Mouse (Mus musculus) v-Abl transformed pro-B cells (cell line): Measurements from ENCODE around the gene Sarnp.

Source experiments
- in situ Hi-C, 2 experiments: fragments of 400-800 bp; cut with MboI; formaldehyde crosslinking; loops; one replicate each; pipeline ENCODE4 v1.15.1; 2025; ENCODE audit not compliant: unreplicated experiment in 2 of 2

The Sarnp gene

DNA sequence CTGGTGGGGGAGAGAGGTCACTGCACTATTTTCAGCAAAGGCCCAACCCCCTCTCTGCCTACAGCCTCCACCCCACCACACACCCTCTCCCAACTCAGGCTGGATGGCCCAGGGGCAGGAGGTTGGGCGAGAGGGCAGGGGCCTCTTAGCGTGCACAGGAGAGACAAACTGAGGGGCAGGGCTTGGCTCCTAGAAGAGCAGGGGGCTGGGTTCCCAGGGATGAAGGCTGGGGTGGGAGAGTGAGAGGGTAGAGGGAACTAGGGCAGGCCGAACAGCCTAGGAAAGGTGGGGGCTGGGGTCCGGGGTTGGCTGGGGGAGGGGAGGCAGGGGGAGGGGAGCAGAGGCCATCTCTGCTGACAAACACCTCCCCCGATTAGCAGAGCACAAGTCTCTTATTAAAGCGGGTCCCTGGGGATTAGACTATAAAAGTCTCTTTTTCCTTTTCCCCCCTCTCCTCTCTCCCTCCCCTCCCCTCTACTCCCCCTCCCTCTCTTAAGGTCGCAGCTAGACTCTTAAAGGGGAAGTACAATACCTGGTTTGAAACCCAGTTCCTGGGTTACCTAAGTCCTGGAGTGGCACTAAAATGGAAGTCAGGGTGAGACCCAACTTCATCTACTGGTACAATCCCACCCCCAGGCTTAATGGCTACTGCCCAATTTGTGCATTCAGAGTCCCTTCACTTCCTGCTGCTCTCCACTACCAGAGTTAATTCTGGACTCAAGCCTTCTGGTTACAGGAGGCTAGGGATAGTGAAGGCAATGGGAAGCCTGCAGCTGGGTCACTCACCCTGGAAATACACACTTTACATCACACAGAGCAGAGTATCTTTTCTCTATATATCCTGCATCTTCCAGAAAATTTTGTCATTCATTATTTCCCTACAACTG, 72.1 kb downstream of the Sarnp start:
- in situ Hi-C loops = loop anchor here in 1 of 2 experiments (25.0 kb wide), 1 partner anchor 552 kb away; the partner anchor contains the start of gene Cs

DNA sequence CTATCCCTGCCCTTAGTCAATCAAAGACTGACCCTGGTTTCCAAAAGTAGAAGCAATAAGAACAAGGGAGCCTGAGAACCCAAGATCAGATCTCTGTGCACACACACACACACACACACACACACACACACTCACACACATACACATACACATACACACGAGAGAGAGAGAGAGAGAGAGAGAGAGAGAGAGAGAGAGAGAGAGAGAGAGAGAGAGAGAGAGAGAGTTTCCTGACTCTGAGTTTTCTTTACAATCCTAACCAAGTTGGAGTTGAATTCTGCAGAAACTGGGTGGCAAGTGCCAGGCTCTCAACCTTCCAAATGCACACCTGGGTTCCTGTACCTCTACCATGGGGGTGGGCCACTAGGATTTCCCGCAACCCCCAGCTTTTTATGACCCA, 72.7 kb downstream of the Sarnp start:
- in situ Hi-C loops = loop anchor here (10.0 to 25.0 kb wide), 3 partner anchors 275 to 553 kb away; partner anchors contain the start of gene Cs (in 1 of the 2)

DNA sequence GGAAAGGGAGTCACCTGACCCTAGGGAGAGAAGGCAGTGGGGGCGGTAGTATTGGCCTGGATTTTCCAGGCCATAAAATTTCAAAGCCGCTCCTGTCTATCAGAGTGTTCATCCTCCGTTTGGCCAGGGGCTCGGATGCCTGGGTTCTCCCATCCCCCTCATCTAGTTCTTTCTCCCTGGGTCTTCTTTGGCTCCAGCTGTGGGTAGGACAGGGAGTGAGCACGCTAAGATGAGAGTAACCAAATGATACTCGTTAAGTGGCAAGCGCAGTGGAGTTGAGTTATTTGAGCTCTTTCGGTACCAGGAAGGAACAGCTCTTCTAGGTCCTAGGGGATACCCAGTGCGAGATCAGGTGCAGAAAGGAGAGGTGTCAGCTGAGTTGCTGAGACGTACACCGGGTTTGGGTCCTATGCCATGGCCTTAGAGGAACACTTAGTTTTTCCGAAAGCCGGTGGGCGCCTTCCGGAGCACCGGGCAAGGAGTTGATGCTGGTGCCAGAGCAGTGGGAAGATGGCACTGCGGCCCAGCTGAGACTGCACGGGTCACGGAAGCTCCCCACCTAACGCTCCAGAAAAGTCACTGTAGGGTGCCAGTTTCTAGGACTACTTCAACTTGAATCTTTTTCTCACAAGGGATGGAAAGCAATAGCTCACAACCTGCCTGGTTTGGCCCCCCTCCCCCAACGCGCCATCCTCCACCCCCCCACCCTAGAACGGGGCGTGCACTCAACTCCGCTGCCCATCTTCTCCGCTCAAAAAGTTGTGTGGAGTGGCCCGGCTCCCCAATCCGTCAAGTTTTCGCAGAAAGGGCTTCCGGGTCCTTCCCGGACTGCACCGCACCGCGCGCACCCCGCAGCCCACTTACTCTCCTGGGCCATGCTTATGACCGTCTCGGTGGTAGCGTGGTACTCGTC, 73.5 kb downstream of the Sarnp start:
- in situ Hi-C loops = loop anchor here (10.0 to 25.0 kb wide), 3 partner anchors 276 to 553 kb away; partner anchors contain the start of gene Cs (in 1 of the 2)

DNA sequence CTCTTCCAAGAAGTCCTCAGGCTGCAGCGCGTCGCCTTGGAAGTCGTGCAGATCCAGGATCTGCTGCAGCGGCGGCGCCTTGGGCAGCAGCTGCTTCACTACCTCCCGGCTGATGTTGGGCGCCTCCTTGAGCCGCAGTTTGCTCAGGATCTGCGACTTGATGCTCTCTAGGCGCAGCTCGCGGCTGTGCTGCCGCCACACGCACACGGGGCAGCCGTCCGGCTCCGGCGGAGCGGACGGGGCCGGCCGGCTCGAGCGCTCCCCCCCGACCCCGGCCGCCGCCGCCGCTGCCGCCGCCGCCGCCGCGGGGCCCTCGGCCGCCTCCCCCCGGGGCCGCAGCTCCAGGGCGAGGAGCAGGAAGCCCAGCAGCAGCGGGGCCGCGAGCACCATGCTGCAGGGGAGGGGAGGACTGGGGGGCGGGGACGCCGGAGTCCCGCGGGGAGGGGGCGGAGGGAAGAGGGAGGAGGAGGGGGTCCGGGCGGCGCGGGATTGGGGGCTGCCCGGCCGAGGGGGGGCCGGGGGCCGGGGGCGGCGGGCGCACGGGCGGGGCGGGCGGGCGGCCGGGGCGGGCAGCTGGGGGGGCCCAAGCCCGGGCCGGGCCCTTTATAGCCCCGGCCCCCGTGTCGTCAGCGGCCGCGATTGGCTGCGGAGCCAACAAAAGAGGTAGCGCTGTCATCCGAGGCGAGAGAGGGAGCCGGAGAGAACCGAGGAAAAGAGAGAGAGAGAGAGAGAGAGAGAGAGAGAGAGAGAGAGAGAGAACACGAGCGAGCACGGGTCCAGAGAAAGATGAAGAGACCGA, 74.4 kb downstream of the Sarnp start, which contains the start of gene Gdf11:
Gene Gdf11 (minus strand): TSS at position 423 of the 799 bp plus-strand sequence.
- in situ Hi-C loops = loop anchor here (10.0 to 25.0 kb wide), 3 partner anchors 277 to 554 kb away; partner anchors contain the start of gene Cs (in 1 of the 2)

DNA sequence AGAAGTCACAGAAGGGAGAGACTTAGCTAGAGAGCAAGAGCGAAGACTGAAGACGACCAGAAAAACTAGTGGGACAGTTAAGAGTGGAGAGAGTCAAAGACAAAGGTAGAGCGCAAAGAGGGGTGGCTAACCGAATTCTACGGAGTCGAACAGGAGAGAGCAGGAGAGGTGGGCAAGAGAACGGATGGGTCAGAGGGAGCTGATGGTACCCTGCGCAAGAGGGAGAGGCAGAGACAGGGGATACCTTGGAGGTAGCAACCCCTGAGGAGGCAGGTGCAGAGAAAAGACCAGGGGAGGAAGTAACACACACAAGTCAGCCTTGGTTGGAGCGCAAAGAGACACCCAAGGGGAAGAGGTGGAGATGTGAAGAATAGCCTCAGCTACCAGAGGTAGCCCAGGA, 75.1 kb downstream of the Sarnp start:
- in situ Hi-C loops = loop anchor here (10.0 to 25.0 kb wide), 3 partner anchors 277 to 555 kb away; partner anchors contain the start of gene Cs (in 1 of the 2)

DNA sequence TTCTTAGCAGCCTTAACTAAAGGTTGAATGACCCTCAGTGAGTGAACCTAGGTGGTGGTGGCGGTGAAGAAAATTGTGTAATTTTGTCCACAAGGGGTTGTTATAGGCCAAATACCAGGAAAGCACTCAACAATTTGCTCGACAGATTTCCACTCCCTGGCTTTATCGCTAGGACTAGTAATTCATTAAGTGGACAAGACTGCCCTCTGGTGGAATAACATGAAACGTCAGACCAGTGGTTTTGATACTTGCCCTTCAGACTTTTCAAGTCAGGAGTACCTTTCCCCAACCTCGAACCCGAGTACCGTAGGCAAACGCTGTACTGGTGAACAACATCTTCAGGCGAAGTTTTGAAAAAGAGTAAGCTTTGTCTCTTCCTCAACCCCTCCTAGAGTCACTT, 78.3 kb downstream of the Sarnp start:
- in situ Hi-C loops = loop anchor here (5.0 to 25.0 kb wide), 6 partner anchors 48 to 558 kb away; partner anchors contain the start of gene Cs (in 1 of the 2)

DNA sequence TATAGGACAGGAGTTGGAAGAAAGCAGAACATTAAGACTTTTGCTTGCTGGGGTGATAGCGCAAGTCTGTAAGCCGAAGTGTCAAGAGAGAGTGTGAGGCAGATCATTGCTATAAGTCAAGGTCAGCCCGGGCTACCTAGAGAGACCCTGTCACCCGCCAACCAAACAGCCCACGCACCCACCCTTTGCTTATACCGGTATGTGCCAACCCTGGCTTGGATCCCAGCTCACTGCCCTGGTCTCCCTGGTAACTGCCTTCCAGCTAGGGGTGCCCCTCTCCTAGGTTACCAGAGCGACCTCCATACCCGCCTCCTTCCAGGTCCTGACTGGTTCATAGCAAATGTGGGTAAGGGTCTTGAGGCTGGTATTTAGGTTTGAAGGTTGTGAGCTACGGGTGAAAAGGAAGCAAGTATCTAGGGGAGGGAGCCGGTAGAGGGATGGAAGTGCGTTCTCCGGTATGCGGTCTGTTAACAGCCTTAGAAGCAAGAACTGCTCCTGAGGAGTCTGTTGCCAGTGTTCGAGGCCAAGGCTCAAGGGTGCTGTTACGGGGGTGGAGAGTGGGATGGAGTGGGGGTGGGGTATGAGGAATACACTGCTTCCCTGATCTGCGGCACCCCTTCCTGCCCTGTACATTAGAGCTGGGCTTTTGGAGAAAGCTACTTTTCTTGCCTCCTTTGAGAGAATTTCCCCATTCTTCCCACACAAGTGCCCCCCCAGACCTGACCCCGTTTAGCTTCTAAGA, 79.0 kb downstream of the Sarnp start:
- in situ Hi-C loops = loop anchor here (5.0 to 25.0 kb wide), 6 partner anchors 49 to 559 kb away; partner anchors contain the start of gene Cs (in 1 of the 2)

DNA sequence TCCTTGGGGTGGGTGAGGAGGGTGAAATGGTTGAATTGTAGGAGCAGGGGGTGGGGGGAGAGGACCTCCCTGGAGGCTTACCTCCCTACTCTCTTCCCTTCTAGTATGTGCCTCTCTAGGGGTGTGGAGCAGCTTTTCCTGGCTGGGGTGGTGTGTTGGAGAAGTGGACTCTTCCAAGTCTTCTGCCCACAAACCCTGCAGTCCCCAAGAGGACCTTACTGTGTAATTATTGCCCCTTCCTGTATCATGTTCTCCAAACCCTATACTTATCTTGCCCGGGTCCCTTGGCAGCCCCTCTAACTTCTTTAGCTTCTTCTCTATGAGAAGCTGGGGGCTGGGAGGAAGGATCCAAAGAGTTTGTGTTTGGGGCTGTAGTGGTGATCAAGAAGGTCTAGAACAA, 79.7 kb downstream of the Sarnp start:
- in situ Hi-C loops = loop anchor here (5.0 to 25.0 kb wide), 6 partner anchors 50 to 560 kb away; partner anchors contain the start of gene Cs (in 1 of the 2)

DNA sequence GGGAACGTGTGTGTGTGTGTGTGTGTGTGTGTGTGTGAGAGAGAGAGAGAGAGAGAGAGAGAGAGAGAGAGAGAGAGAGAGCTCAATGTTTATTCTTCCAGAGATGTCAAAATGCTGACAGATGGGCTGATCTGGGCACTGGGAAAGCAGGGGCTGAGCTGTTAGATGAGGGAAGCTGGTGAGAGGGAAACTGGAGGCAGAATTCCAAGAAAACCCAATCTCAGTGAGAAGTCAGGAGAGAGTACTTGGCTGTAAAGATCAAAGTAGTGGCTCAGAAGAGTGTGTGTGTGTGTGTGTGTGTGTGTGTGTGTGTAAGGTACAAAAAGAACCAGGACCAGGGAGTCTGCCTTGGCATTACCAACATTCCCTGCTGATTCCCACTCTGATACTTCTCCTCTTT, 80.4 kb downstream of the Sarnp start:
- in situ Hi-C loops = loop anchor here (5.0 to 25.0 kb wide), 6 partner anchors 50 to 560 kb away; partner anchors contain the start of gene Cs (in 1 of the 2)

DNA sequence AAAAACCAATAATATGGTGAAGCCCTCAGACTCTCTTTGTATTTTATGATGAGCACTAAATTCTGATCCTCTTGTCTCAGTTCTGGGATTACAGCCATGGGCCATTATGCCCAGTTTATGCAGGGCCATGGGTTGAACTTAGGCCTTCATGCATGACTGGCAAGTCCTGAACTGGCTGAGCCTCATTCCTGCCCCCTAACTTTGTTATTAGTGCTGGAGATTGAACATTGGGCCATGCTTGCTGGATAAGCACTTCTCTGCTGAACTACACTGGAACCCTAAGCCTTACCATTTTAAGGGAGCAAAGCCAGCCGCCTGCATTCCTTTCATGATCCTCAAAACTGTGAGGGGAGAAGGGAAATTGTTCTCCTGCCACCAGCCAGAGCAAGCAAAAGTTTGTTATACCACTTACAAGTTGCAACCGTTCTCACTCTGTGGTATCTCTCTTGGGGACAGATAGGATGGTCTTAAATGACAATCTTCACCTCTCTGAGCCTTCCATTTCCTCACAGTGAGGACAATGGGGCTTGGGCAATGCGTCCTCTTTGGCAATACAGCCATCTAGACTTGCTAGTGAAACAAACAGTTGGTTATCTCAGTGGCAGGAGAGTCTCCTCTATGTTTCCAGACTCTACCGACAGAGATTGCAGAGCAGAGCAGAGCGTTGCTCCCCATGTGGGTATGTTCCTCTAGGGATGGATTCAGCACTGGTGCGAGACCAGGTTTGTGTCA, 82.8 kb downstream of the Sarnp start:
- in situ Hi-C loops = loop anchor here (5.0 to 25.0 kb wide), 6 partner anchors 53 to 563 kb away; partner anchors contain the start of gene Cs (in 1 of the 2)

DNA sequence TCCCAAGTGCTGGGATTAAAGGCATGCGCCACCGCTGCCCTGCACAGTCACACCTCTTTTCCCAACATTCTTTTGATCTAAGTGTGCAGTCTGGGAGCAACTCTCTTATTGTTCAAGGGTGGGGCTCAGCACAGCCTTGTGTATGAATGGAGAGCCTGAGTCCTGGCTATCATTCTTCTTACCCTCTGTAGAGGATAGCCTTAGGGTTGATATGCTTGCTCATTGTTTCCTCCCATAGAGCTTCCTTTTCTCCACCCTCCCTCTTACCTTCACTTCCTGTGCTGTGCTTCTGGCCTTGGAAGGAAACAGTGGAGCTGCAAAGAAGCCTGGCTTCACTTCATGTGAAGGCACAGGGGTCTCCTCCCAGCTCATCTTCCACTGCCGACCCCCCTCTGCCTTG, 83.6 kb downstream of the Sarnp start, which contains the start of gene Cd63:
Gene Cd63 (plus strand): TSS at position 292 of the 400 bp plus-strand sequence.
- in situ Hi-C loops = no loop called here

DNA sequence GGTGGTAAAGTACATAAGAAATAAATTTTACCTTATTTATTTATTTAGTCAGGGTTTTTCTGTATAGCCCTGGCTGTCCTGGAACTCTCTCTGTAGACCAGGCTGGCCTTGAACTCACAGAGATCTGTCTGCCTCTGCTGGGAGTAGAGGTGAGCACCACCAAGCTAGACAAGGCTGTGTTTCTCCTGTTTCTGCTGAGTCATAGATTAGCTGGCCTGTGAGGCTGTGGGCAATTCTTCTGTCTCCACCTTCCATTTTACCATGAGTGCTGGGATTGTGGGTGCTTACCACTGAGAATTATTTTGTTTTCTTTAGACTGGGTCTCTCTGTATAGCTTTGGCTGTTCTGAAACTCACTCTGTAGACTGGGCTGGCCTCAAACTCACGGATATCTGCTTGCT, 84.3 kb downstream of the Sarnp start:
- in situ Hi-C loops = no loop called here

DNA sequence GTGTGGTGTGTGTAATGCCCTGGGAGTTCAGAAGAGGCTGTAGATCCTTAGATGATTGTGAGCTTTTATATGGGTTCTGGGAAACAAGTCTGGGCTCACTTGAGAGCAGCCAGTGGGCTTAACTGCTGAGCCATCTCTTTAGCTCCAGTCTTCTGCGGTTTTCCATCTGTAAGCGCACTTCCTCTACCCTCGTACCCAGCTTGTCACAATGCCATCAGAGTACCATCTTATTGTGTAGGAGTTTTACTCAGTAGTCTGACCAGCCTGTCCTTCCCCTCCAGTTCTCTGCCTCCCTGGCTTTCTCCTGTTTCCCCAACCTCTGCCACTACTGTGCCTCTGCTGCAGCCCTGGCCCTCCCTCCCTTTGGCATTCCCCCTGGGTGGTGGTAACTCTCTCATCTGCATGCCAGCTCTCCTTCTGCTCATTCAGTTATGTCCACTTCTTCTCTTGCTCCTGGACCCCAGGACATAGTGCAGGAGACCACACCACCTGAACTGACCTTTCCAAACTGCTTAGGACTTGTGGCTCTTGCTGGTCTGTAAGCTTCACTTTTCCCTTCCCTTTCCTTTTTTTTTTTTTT, 85.4 kb downstream of the Sarnp start:
- in situ Hi-C loops = no loop called here

DNA sequence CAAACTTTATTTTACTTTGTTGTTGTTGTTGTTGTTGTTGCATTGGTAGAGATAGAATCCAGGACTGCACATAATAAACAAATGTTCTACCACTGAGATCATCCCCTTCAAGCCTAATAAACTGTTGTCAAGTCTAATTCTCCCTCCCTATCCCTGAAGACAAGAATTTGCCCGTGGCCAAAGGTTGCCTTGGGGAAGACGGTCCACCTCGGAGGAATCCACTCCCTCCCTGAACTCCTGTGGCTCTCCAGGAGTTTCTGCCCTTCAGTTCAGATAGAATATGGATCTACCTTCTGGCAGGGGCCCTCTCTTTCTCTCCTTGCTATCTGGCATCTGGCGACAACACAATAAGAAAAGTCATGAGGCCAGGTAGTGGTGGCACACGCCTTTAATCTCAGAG, 87.7 kb downstream of the Sarnp start:
- in situ Hi-C loops = no loop called here

DNA sequence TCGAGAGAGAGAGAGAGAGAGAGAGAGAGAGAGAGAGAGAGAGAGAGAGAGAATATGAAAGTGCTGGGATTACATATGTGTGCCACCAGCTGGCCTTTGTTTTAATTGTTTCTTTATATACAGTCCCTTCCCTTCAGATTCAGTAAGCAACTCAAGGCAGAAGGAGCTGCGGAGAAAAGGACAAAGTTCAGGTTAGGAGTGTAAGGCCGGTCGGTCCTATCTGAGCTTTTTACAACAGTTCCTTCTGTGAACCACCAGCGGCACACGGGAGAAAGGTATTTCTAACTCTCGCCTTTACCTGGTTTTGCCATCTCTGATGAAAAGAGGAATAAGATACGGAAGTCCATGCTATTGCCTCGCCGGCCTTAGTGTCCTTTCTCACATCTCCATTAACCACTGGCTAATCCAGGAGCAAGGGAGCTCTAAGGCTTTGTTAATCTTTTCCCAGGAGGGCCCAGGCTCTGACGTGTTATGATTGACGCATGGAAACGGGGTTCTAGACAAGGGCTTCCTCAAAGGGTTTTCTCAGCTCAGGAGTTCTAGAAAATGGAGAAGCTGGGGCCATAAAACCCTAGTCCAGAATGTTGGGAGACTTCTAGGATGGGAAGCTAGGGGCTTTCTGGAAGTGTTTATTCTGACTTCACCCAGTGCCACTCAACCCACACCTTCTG, 91.8 kb downstream of the Sarnp start:
- in situ Hi-C loops = no loop called here

DNA sequence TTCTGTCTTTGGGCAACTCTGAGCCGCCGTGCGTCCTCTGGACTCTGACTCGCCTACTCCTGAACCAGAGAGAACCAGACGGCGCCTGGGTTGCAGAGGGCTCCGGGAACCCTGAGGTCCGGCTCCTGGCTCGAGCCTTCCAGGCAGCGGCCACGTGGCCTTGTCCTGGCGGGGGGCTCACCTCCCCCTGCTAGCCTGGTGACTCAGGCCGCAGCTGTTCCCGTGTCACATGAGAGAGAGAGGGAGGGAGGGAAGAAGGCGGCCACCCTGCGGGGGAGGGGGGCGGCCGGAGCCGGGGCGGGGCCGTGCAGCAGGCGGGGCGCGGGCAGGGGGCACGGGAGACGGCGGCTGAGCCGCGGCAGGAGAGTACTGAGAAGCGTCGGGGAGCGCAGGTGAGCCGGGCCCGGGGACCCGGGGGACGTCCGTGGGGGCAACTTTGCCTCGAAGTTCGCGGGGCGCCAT, 92.5 kb downstream of the Sarnp start:
- in situ Hi-C loops = no loop called here
